Mouse (Mus musculus): Measurements from ENCODE around the gene Skor1. TPM values are rescaled to one million over a fixed set of nuclear protein-coding genes. Genes with fewer than 3 reads are reported as not detected.

Gene Skor1
- polyA plus RNA-seq, 2 experiments: 0.01 TPM; not detected in 1

DNA sequence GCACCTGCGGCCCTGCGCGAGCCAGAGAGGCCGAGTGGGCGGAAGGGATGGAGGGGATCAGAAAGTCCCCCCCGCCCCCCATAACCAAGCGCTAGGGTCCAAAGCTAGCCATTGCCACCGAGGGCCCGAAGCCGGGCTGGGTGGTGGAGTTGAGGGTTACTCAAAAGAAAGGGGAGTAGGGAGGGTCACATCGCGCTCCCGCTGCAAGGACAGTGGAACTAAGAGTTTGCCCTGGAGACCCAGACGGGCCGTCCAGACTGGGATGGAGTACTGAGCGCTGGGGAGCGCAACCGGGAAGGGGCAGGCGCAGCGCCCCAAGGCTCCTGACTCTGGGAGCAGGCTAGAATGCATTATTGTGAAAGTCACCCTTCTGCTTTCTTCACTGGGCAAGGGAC, 608 bp upstream of the Skor1 start:
- no peaks in the 10 kb centered on the region for H3K9me3 ChIP-seq (ENCODE audit: control insufficient read depth, low read length)
- 4% methylated on average over 20 of the region's 20 CpGs for WGBS (ENCODE audit: insufficient replicate concordance)
- peaks cover 95% of the 10 kb centered on the region for H3K27me3 ChIP-seq (ENCODE audit: control insufficient read depth, insufficient read depth, low read length)
- no peaks in the 10 kb centered on the region for H3K4me1 ChIP-seq (replicated peaks; ENCODE audit: control insufficient read depth in 2 of 2, insufficient read depth in 2 of 2, low read length in 1 of 2)
- TF ChIP-seq CTCF (IDR thresholded peaks at IDR 0.05; ENCODE audit: low read depth): no peak
- no peak for TF ChIP-seq EP300 (IDR thresholded peaks at IDR 0.05; ENCODE audit: low read depth)
- H3K4me3 ChIP-seq (ENCODE audit: insufficient read depth in 1 of 2, low read depth in 2 of 2, low read length in 2 of 2): no peak overlapping the region; a peak in 1 of 4 replicates
- ATAC-seq (ENCODE audit: insufficient read depth): no peak
- H3K9ac ChIP-seq (replicated peaks): no peak overlapping the region
- no peak overlapping the region for H3K27ac ChIP-seq
- no peak for DNase-seq (ENCODE audit: low read depth in 3 of 3, low spot score in 3 of 3)
- no peak overlapping the region for H3K4me2 ChIP-seq (ENCODE audit: low read depth)
- no peaks in the 10 kb centered on the region for H3K36me3 ChIP-seq (replicated peaks; ENCODE audit: control insufficient read depth, insufficient read depth, low read depth)

DNA sequence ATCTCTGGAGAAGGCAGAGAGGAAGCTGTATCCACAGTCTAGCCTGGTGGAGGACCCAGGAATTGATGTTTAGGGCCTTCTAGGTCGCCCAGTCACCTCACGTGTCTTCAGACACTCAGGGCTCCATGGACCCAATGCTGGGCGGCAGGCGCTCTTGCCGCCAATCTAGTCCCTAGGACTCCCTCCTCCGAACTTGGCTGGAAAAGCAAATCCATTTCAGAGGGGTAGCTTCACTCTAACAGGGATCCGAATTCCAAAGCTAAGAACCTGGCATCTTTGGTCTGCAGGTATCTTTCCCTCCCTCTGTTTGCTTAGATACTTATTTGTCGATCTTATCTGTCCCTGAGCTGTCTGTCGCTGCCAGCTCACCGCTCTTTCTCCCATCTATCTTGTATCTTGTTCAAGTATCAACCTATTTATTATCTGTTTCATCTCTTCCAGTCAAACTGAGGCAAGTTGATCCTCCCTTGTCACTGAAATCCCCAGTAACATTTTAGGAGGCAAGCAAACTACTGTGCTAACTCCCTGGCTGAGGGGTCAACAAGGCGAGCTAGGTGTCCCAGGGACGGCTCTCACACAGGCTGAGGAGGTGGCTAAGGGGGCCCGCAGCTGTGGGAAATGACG, 863 bp downstream of the Skor1 start:
- Histone ChIP-seq H3K27ac (no peak overlapping the region), H3K4me3 (ENCODE audit: insufficient read depth in 1 of 2, low read depth in 2 of 2, low read length in 2 of 2) (no peak overlapping the region), H3K9me3 (ENCODE audit: control insufficient read depth, low read length) (no peaks in the 10 kb centered on the region), H3K27me3 (ENCODE audit: control insufficient read depth, insufficient read depth, low read length) (peaks cover 100% of the 10 kb centered on the region), H3K4me1 (replicated peaks; ENCODE audit: control insufficient read depth in 2 of 2, insufficient read depth in 2 of 2, low read length in 1 of 2) (no peaks in the 10 kb centered on the region), H3K36me3 (replicated peaks; ENCODE audit: control insufficient read depth, insufficient read depth, low read depth) (no peaks in the 10 kb centered on the region), H3K4me2 (ENCODE audit: low read depth) (no peak overlapping the region), H3K9ac (replicated peaks) (no peak overlapping the region)
- ATAC-seq (ENCODE audit: insufficient read depth) (no peak), DNase-seq (ENCODE audit: low read depth in 3 of 3, low spot score in 3 of 3) (no peak)
- 3% methylated on average over 14 of the region's 14 CpGs for WGBS (ENCODE audit: insufficient replicate concordance)
- TF ChIP-seq CTCF (IDR thresholded peaks at IDR 0.05; ENCODE audit: low read depth): no peak

DNA sequence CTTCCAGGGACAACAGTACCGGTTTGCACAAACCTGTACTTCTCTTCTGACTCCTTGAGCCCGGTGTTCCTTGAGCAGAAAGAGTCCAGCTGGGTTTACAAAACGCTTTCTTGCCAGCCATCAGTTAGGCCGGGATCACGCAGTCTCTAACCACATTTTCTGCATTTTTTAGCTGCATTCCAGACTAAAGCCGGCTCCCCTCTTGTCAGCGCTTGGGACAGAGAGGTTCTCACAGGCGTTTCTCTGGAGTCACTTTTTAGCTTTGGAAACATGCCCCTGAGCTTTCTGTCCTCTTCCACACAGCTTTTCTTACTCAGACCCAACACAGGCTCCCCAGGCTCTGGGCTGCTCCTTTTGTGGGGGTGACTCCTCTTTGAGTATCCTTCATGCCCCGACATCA, 1.5 kb downstream of the Skor1 start:
- Histone ChIP-seq H3K4me3 (ENCODE audit: insufficient read depth in 1 of 2, low read depth in 2 of 2, low read length in 2 of 2) (no peak overlapping the region), H3K36me3 (replicated peaks; ENCODE audit: control insufficient read depth, insufficient read depth, low read depth) (no peaks in the 10 kb centered on the region), H3K9me3 (ENCODE audit: control insufficient read depth, low read length) (no peaks in the 10 kb centered on the region), H3K4me2 (ENCODE audit: low read depth) (no peak overlapping the region), H3K27me3 (ENCODE audit: control insufficient read depth, insufficient read depth, low read length) (peaks cover 100% of the 10 kb centered on the region), H3K4me1 (replicated peaks; ENCODE audit: control insufficient read depth in 2 of 2, insufficient read depth in 2 of 2, low read length in 1 of 2) (no peaks in the 10 kb centered on the region), H3K27ac (no peak overlapping the region), H3K9ac (replicated peaks) (no peak overlapping the region)
- no peak for TF ChIP-seq CTCF (IDR thresholded peaks at IDR 0.05; ENCODE audit: low read depth)
- no peak for TF ChIP-seq EP300 (IDR thresholded peaks at IDR 0.05; ENCODE audit: low read depth)
- no peak for ATAC-seq (ENCODE audit: insufficient read depth)
- 2% methylated on average over 9 of the region's 9 CpGs for WGBS (ENCODE audit: insufficient replicate concordance)
- no peak for DNase-seq (ENCODE audit: low read depth in 3 of 3, low spot score in 3 of 3)

DNA sequence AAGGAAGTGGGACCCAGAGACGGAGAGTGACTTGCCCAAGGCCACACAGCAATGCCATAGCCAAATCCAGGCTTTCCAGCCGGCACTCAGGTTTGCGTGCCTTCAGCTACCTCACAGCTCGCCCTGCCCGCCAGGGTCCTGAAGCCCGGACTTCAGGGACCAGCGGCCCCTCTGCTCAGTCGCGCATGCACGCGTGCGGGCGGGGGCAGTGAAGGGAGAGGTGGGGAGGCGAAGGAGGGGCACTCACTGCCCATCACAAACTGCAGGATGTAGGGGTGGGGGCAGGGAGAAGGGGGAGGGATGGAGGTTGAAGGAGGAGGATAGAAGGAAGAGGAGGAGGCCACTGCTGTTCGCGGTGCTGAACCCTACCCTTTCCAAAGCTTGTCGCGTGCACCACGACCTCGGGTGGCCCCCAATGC, 1.9 kb downstream of the Skor1 start:
- peaks cover 100% of the 10 kb centered on the region for H3K27me3 ChIP-seq (ENCODE audit: control insufficient read depth, insufficient read depth, low read length)
- no peak for DNase-seq (ENCODE audit: low read depth in 3 of 3, low spot score in 3 of 3)
- ATAC-seq (ENCODE audit: insufficient read depth): no peak
- WGBS (ENCODE audit: insufficient replicate concordance): under 1% methylated on average over 20 of the region's 20 CpGs
- TF ChIP-seq CTCF (IDR thresholded peaks at IDR 0.05; ENCODE audit: low read depth) (no peak), EP300 (IDR thresholded peaks at IDR 0.05; ENCODE audit: low read depth) (no peak)
- no peak overlapping the region for H3K4me3 ChIP-seq (ENCODE audit: insufficient read depth in 1 of 2, low read depth in 2 of 2, low read length in 2 of 2)
- no peaks in the 10 kb centered on the region for H3K9me3 ChIP-seq (ENCODE audit: control insufficient read depth, low read length)
- peak overlapping the region; percentile 3; the same call in 1 of the 2 replicates for H3K4me2 ChIP-seq (ENCODE audit: low read depth)
- no peaks in the 10 kb centered on the region for H3K36me3 ChIP-seq (replicated peaks; ENCODE audit: control insufficient read depth, insufficient read depth, low read depth)
- no peak overlapping the region for H3K9ac ChIP-seq (replicated peaks)
- no peaks in the 10 kb centered on the region for H3K4me1 ChIP-seq (replicated peaks; ENCODE audit: control insufficient read depth in 2 of 2, insufficient read depth in 2 of 2, low read length in 1 of 2)
- no peak overlapping the region for H3K27ac ChIP-seq

DNA sequence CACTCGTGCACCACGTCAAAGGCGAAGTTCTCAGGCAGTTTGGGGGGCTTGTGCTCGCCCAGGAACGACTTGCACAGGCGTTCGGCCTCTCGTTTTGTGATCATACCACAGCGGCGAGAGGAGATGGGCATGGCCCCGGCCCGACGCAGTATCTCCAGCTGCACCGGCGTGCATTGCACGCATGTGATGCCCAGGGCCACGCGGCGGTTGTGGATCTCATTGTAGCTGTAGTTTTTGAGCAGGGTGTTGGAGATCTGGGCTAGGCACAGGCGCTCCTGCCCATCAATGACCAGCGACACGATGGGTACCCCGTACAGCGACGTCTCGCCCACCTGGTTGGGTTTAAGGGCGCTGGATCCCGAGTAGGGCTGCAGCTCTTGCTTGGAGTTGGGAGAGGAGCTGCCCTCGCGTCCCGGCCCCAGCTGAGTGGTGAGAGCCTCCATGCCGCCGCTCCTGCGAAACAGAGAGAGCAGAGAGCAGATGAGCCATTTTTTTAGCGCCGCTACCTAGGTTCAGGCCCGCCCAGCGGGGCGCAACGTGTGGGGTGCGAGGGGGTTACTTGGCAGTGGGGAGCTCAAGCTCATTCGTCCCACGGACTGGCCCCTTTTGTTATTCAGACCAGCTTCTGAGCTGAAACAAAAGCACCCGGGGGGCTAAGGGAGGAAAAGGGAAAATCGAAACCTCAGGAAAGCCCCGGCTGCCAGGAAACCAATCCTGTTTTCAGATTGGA, 2.5 kb downstream of the Skor1 start:
- 2% methylated on average over 46 of the region's 46 CpGs for WGBS (ENCODE audit: insufficient replicate concordance)
- no peak for TF ChIP-seq CTCF (IDR thresholded peaks at IDR 0.05; ENCODE audit: low read depth)
- TF ChIP-seq EP300 (IDR thresholded peaks at IDR 0.05; ENCODE audit: low read depth): no peak
- DNase-seq (ENCODE audit: low read depth in 3 of 3, low spot score in 3 of 3) (no peak), ATAC-seq (ENCODE audit: insufficient read depth) (no peak)
- H3K36me3 ChIP-seq (replicated peaks; ENCODE audit: control insufficient read depth, insufficient read depth, low read depth): no peaks in the 10 kb centered on the region
- H3K27me3 ChIP-seq (ENCODE audit: control insufficient read depth, insufficient read depth, low read length): peaks cover 100% of the 10 kb centered on the region
- no peak overlapping the region for H3K4me3 ChIP-seq (ENCODE audit: insufficient read depth in 1 of 2, low read depth in 2 of 2, low read length in 2 of 2)
- H3K27ac ChIP-seq: no peak overlapping the region
- H3K4me2 ChIP-seq (ENCODE audit: low read depth): peak overlapping the region; percentile 3; the same call in 1 of the 2 replicates
- H3K9me3 ChIP-seq (ENCODE audit: control insufficient read depth, low read length): no peaks in the 10 kb centered on the region
- no peak overlapping the region for H3K9ac ChIP-seq (replicated peaks)
- H3K4me1 ChIP-seq (replicated peaks; ENCODE audit: control insufficient read depth in 2 of 2, insufficient read depth in 2 of 2, low read length in 1 of 2): no peaks in the 10 kb centered on the region

Measured in liver, embryonic 14.5 days (tissue).